ENCODE assay signal across 11 mouse cellular contexts in the genomic region with DNA sequence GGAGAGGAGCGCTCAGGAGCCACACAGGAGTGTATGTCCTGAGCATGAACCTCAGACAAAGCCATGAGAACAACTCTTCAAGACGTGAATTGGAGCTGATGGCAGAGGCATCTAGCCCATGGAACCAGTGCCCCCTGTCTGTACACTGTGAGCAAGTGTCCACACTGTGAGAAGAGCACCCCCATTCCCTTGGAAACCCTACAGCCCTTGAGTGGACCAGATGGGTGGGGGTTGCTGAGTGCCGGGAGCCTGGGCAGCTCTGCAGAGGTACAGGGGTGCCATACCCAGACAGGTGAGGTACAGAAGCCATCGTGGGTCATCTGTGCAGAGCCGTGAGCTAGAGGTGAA. TPM values are rescaled to one million over a fixed set of nuclear protein-coding genes. Genes with fewer than 3 reads are reported as not detected.
DNase-seq lines count a peak whose midpoint lies in the region; ATAC-seq and TF ChIP-seq lines count a peak whose summit lies in the region.
"Had no signal": no experiment of that assay in that cellular context is flagged by ENCODE, and none has a peak within 500 bp of the region (broad histone marks: within the 10 kb centered on the region; RNA-seq: fewer than 3 reads in every experiment).

No protein-coding gene starts in this region.

- H3K27me3 ChIP-seq in kidney, postnatal 0 days (ENCODE audit: insufficient read depth, low read length): no peaks in the 10 kb centered on the region
- no peaks in the 10 kb centered on the region for H3K27me3 ChIP-seq in forebrain, postnatal 0 days (ENCODE audit: insufficient read depth, low read length)
- no peaks in the 10 kb centered on the region for H3K27me3 ChIP-seq in midbrain, embryonic 15.5 days (replicated peaks)

- peak; percentile 40; the same call in 1 of the 2 replicates for TF ChIP-seq CTCF in kidney, postnatal 0 days (IDR thresholded peaks at IDR 0.05; ENCODE audit: low read depth)
- 0 out of 2 replicates have a peak, but pooled peaks have one; percentile 33 for TF ChIP-seq CTCF in forebrain, postnatal 0 days (IDR thresholded peaks at IDR 0.05; ENCODE audit: low read depth)

- no peaks in the 10 kb centered on the region for H3K4me1 ChIP-seq in kidney, postnatal 0 days (replicated peaks; ENCODE audit: insufficient read depth, low read length)
- H3K4me1 ChIP-seq in forebrain, postnatal 0 days (ENCODE audit: insufficient read depth): peaks cover 5% of the 10 kb centered on the region; the same call in 1 of the 2 replicates
- H3K4me1 ChIP-seq in midbrain, embryonic 15.5 days: peaks cover 19% of the 10 kb centered on the region

- no peaks in the 10 kb centered on the region for H3K9me3 ChIP-seq in kidney, postnatal 0 days (replicated peaks; ENCODE audit: low read length)
- no peaks in the 10 kb centered on the region for H3K9me3 ChIP-seq in forebrain, postnatal 0 days (ENCODE audit: low read length)
- no peaks in the 10 kb centered on the region for H3K9me3 ChIP-seq in midbrain, embryonic 15.5 days

- DNase-seq in kidney, postnatal 0 days (ENCODE audit: low spot score): no peak
- no peak for DNase-seq in kidney, adult 11 months
- DNase-seq in forebrain, postnatal 0 days: no peak
- DNase-seq in thymus, postnatal 4 days: no peak
- no peak for DNase-seq in spleen, postnatal 36 days (ENCODE audit: low spot score in 2 of 2)

- no peaks in the 10 kb centered on the region for H3K36me3 ChIP-seq in kidney, postnatal 0 days (ENCODE audit: insufficient read depth, low read length)
- H3K36me3 ChIP-seq in forebrain, postnatal 0 days (ENCODE audit: insufficient read depth): peaks cover 4% of the 10 kb centered on the region; the same call in 1 of the 2 replicates
- H3K36me3 ChIP-seq in midbrain, embryonic 15.5 days (replicated peaks): no peaks in the 10 kb centered on the region

- no peak overlapping the region for H3K9ac ChIP-seq in kidney, postnatal 0 days (ENCODE audit: low read depth, low read length)
- H3K9ac ChIP-seq in forebrain, postnatal 0 days: no peak overlapping the region
- no peak overlapping the region for H3K9ac ChIP-seq in midbrain, embryonic 15.5 days

- H3K4me3 ChIP-seq in kidney, postnatal 0 days (replicated peaks; ENCODE audit: low read depth, low read length): no peak overlapping the region
- no peak overlapping the region for H3K4me3 ChIP-seq in forebrain, postnatal 0 days (ENCODE audit: low read depth, low read length)
- H3K4me3 ChIP-seq in midbrain, embryonic 15.5 days: no peak overlapping the region

- WGBS in kidney, postnatal 0 days: 68% methylated on average over 5 of the region's 5 CpGs
- 59% methylated on average over 5 of the region's 5 CpGs for WGBS in forebrain, postnatal 0 days
- 76% methylated on average over 5 of the region's 5 CpGs for WGBS in midbrain, embryonic 15.5 days

- ATAC-seq in kidney, postnatal 0 days (replicated peaks; ENCODE audit: low FRiP score, low read depth): no peak
- 0 out of 2 replicates have a peak, but pooled peaks have one; percentile 26 for ATAC-seq in erythroblast, adult 5-6 weeks (replicated peaks; ENCODE audit: low FRiP score, poor library complexity, severe bottlenecking)
- peak; percentile 41 for ATAC-seq in forebrain, postnatal 0 days
- peak; percentile 37 for ATAC-seq in midbrain, embryonic 15.5 days (replicated peaks)
- ATAC-seq in erythroid progenitor cell, adult 5-6 weeks (replicated peaks; ENCODE audit: low FRiP score, poor library complexity, severe bottlenecking): no peak

- H3K4me2 ChIP-seq in kidney, postnatal 0 days (ENCODE audit: low read length): no peak overlapping the region
- H3K4me2 ChIP-seq in forebrain, postnatal 0 days (ENCODE audit: low read depth): no peak overlapping the region
- no peak overlapping the region for H3K4me2 ChIP-seq in midbrain, embryonic 15.5 days

- no peak overlapping the region for H3K27ac ChIP-seq in kidney, postnatal 0 days
- H3K27ac ChIP-seq in forebrain, postnatal 0 days (ENCODE audit: low read depth, low read length): no peak overlapping the region
- H3K27ac ChIP-seq in midbrain, embryonic 15.5 days: no peak overlapping the region

RNA-seq across cellular contexts. Expression of a gene that starts 11.9 kb away (rescaled TPM):
- 16.4 and 19.7 TPM in 2 replicates for polyA plus RNA-seq in kidney, postnatal 0 days (2015; fragmentation: Nextera tagmentation; extraction: Ambion mirVana)
- not detected in 2 replicates for total RNA-seq in erythroblast, adult 5-6 weeks (2015; ENCODE audit: low replicate concordance)
- total RNA-seq in erythroblast, adult 5-6 weeks (2017; ENCODE audit: low replicate concordance): 0.42 TPM in 1 of 2 replicates, not detected in the other
- 265 and 272 TPM in 2 replicates for total RNA-seq in forebrain, postnatal 0 days (2014; rRNA removed)
- 162 and 168 TPM in 2 replicates for polyA plus RNA-seq in forebrain, postnatal 0 days (2015; fragmentation: Nextera tagmentation; extraction: Ambion mirVana)
- polyA plus RNA-seq in midbrain, embryonic 15.5 days (2015; fragmentation: Nextera tagmentation; extraction: Ambion mirVana): 182 and 186 TPM in 2 replicates
- not detected in 2 replicates for total RNA-seq in erythroid progenitor cell, adult 5-6 weeks (2015; ENCODE audit: low replicate concordance)
- not detected in 2 replicates for total RNA-seq in erythroid progenitor cell, adult 5-6 weeks (2017; ENCODE audit: low replicate concordance)

RNA-seq across cellular contexts. Expression of a gene that starts 25.7 kb away (rescaled TPM):
- polyA plus RNA-seq in kidney, postnatal 0 days (2015; fragmentation: Nextera tagmentation; extraction: Ambion mirVana): 26.0 and 27.6 TPM in 2 replicates
- total RNA-seq in erythroblast, adult 5-6 weeks (2015; ENCODE audit: low replicate concordance): 0.96 and 1.3 TPM in 2 replicates
- total RNA-seq in erythroblast, adult 5-6 weeks (2017; ENCODE audit: low replicate concordance): 1.6 and 3.6 TPM in 2 replicates
- 25.0 and 33.5 TPM in 2 replicates for total RNA-seq in forebrain, postnatal 0 days (2014; rRNA removed)
- 18.7 and 21.3 TPM in 2 replicates for polyA plus RNA-seq in forebrain, postnatal 0 days (2015; fragmentation: Nextera tagmentation; extraction: Ambion mirVana)
- 22.1 and 23.0 TPM in 2 replicates for polyA plus RNA-seq in midbrain, embryonic 15.5 days (2015; fragmentation: Nextera tagmentation; extraction: Ambion mirVana)
- total RNA-seq in erythroid progenitor cell, adult 5-6 weeks (2015; ENCODE audit: low replicate concordance): 5.9 and 10.5 TPM in 2 replicates
- total RNA-seq in erythroid progenitor cell, adult 5-6 weeks (2017; ENCODE audit: low replicate concordance): 5.5 and 11.9 TPM in 2 replicates

RNA-seq across cellular contexts. Expression of a gene that starts 35.0 kb away (rescaled TPM):
- polyA plus RNA-seq in kidney, postnatal 0 days (2015; fragmentation: Nextera tagmentation; extraction: Ambion mirVana): 74.4 and 79.6 TPM in 2 replicates
- total RNA-seq in erythroblast, adult 5-6 weeks (2015; ENCODE audit: low replicate concordance): 7.1 and 9.8 TPM in 2 replicates
- 17.4 and 22.3 TPM in 2 replicates for total RNA-seq in erythroblast, adult 5-6 weeks (2017; ENCODE audit: low replicate concordance)
- total RNA-seq in forebrain, postnatal 0 days (2014; rRNA removed): 59.8 and 66.2 TPM in 2 replicates
- polyA plus RNA-seq in forebrain, postnatal 0 days (2015; fragmentation: Nextera tagmentation; extraction: Ambion mirVana): 73.7 and 80.8 TPM in 2 replicates
- polyA plus RNA-seq in midbrain, embryonic 15.5 days (2015; fragmentation: Nextera tagmentation; extraction: Ambion mirVana): 83.8 and 86.4 TPM in 2 replicates
- total RNA-seq in erythroid progenitor cell, adult 5-6 weeks (2015; ENCODE audit: low replicate concordance): 14.7 and 18.0 TPM in 2 replicates
- total RNA-seq in erythroid progenitor cell, adult 5-6 weeks (2017; ENCODE audit: low replicate concordance): 13.7 and 18.1 TPM in 2 replicates

RNA-seq across cellular contexts. Expression of a gene that starts 55.7 kb away (rescaled TPM):
- polyA plus RNA-seq in kidney, postnatal 0 days (2015; fragmentation: Nextera tagmentation; extraction: Ambion mirVana): 0.12 and 0.19 TPM in 2 replicates
- not detected in 2 replicates for total RNA-seq in erythroblast, adult 5-6 weeks (2015; ENCODE audit: low replicate concordance)
- not detected in 2 replicates for total RNA-seq in erythroblast, adult 5-6 weeks (2017; ENCODE audit: low replicate concordance)
- total RNA-seq in forebrain, postnatal 0 days (2014; rRNA removed): not detected in 2 replicates
- polyA plus RNA-seq in forebrain, postnatal 0 days (2015; fragmentation: Nextera tagmentation; extraction: Ambion mirVana): 0.11 TPM in 1 of 2 replicates, not detected in the other
- polyA plus RNA-seq in midbrain, embryonic 15.5 days (2015; fragmentation: Nextera tagmentation; extraction: Ambion mirVana): 0.06 TPM in 1 of 2 replicates, not detected in the other
- not detected in 2 replicates for total RNA-seq in erythroid progenitor cell, adult 5-6 weeks (2015; ENCODE audit: low replicate concordance)
- not detected in 2 replicates for total RNA-seq in erythroid progenitor cell, adult 5-6 weeks (2017; ENCODE audit: low replicate concordance)
- total RNA-seq: left cerebral cortex, postnatal 25 days had no signal
- polyA plus RNA-seq: heart, embryonic 14.5 days; thymus, postnatal 0 days had no signal

Comparison
In these comparisons a context has a peak if more than half of its experiments do, and no peak if none do; other contexts are left out.
1. ATAC-seq: peak in erythroblast, adult 5-6 weeks (single experiment), forebrain, postnatal 0 days (single experiment) and midbrain, embryonic 15.5 days (single experiment); none in kidney, postnatal 0 days (single experiment) and erythroid progenitor cell, adult 5-6 weeks (single experiment).
2. RNA of a gene that starts 11.9 kb away (total RNA-seq): 265 to 272 TPM in forebrain, postnatal 0 days; 0.42 TPM in erythroblast, adult 5-6 weeks and not detected in erythroid progenitor cell, adult 5-6 weeks; every median in the first group is over 100 times any median in the second.